Mouse (Mus musculus): Measurements from ENCODE around the gene Stab2. TPM values are rescaled to one million over a fixed set of nuclear protein-coding genes. Genes with fewer than 3 reads are reported as not detected.

The Stab2 gene
- polyA plus RNA-seq, 1 experiment: 20.3 TPM

GRCm38 (mm10) chr10:87018876-87019275 is 11.1 kb upstream of the Stab2 start:
- no peak for DNase-seq
- no peak for TF ChIP-seq POLR2A (IDR thresholded peaks at IDR 0.05; ENCODE audit: low read depth, low read length)
- no peak for TF ChIP-seq CTCF (conservative IDR thresholded peaks at IDR 0.05; ENCODE audit: insufficient read depth, insufficient read length, low read depth, low read length)
- 35% methylated on average over 9 of the region's 9 CpGs for WGBS
- Histone ChIP-seq H3K4me1 (ENCODE audit: control insufficient read depth, insufficient read depth, low read length) (no peaks in the 10 kb centered on the region), H3K4me3 (ENCODE audit: insufficient read depth, low read depth, low read length) (no peak overlapping the region), H3K27me3 (replicated peaks; ENCODE audit: control insufficient read depth, insufficient read depth, low read length) (no peaks in the 10 kb centered on the region), H3K27ac (ENCODE audit: insufficient read depth, low read depth, low read length) (no peak overlapping the region), H3K36me3 (ENCODE audit: control insufficient read depth, insufficient read depth, low read length) (no peaks in the 10 kb centered on the region)

- no peak overlapping the region for H3K27ac ChIP-seq (ENCODE audit: insufficient read depth, low read depth, low read length)
- no peak for DNase-seq
These were observed 8.4 kb upstream of the Stab2 start for GRCm38 (mm10) chr10:87016151-87016692.

GRCm38 (mm10) chr10:87015403-87015802 is 7.6 kb upstream of the Stab2 start:
- TF ChIP-seq POLR2A (IDR thresholded peaks at IDR 0.05; ENCODE audit: low read depth, low read length) (no peak), CTCF (conservative IDR thresholded peaks at IDR 0.05; ENCODE audit: insufficient read depth, insufficient read length, low read depth, low read length) (no peak)
- no peak overlapping the region for H3K27ac ChIP-seq (ENCODE audit: insufficient read depth, low read depth, low read length)
- no peak overlapping the region for H3K4me3 ChIP-seq (ENCODE audit: insufficient read depth, low read depth, low read length)
- WGBS: 26% methylated on average over 5 of the region's 5 CpGs
- H3K4me1 ChIP-seq (ENCODE audit: control insufficient read depth, insufficient read depth, low read length): no peaks in the 10 kb centered on the region
- no peaks in the 10 kb centered on the region for H3K27me3 ChIP-seq (replicated peaks; ENCODE audit: control insufficient read depth, insufficient read depth, low read length)
- peak; percentile 18 for DNase-seq
- H3K36me3 ChIP-seq (ENCODE audit: control insufficient read depth, insufficient read depth, low read length): no peaks in the 10 kb centered on the region

More at GRCm38 (mm10) chr10:87016151-87016692, 8.4 kb upstream of the Stab2 start:
- Histone ChIP-seq H3K36me3 (ENCODE audit: control insufficient read depth, insufficient read depth, low read length) (no peaks in the 10 kb centered on the region), H3K4me3 (ENCODE audit: insufficient read depth, low read depth, low read length) (no peak overlapping the region), H3K27me3 (replicated peaks; ENCODE audit: control insufficient read depth, insufficient read depth, low read length) (no peaks in the 10 kb centered on the region), H3K4me1 (ENCODE audit: control insufficient read depth, insufficient read depth, low read length) (no peaks in the 10 kb centered on the region)
- WGBS: 48% methylated on average over 9 of the region's 9 CpGs
- TF ChIP-seq POLR2A (IDR thresholded peaks at IDR 0.05; ENCODE audit: low read depth, low read length) (no peak), CTCF (conservative IDR thresholded peaks at IDR 0.05; ENCODE audit: insufficient read depth, insufficient read length, low read depth, low read length) (no peak)

GRCm38 (mm10) chr10:87014391-87014965 is 6.7 kb upstream of the Stab2 start:
- TF ChIP-seq POLR2A (IDR thresholded peaks at IDR 0.05; ENCODE audit: low read depth, low read length) (no peak), CTCF (conservative IDR thresholded peaks at IDR 0.05; ENCODE audit: insufficient read depth, insufficient read length, low read depth, low read length) (no peak)
- Histone ChIP-seq H3K27me3 (replicated peaks; ENCODE audit: control insufficient read depth, insufficient read depth, low read length) (no peaks in the 10 kb centered on the region), H3K36me3 (ENCODE audit: control insufficient read depth, insufficient read depth, low read length) (no peaks in the 10 kb centered on the region), H3K4me3 (ENCODE audit: insufficient read depth, low read depth, low read length) (no peak overlapping the region), H3K4me1 (ENCODE audit: control insufficient read depth, insufficient read depth, low read length) (no peaks in the 10 kb centered on the region), H3K27ac (ENCODE audit: insufficient read depth, low read depth, low read length) (no peak overlapping the region)
- DNase-seq: peak; percentile 2
- 57% methylated on average over 7 of the region's 7 CpGs for WGBS

GRCm38 (mm10) chr10:87012087-87012486 is 4.3 kb upstream of the Stab2 start:
- Histone ChIP-seq H3K4me1 (ENCODE audit: control insufficient read depth, insufficient read depth, low read length) (no peaks in the 10 kb centered on the region), H3K36me3 (ENCODE audit: control insufficient read depth, insufficient read depth, low read length) (no peaks in the 10 kb centered on the region), H3K4me3 (ENCODE audit: insufficient read depth, low read depth, low read length) (no peak overlapping the region), H3K27me3 (replicated peaks; ENCODE audit: control insufficient read depth, insufficient read depth, low read length) (no peaks in the 10 kb centered on the region), H3K27ac (ENCODE audit: insufficient read depth, low read depth, low read length) (no peak overlapping the region)
- no peak for DNase-seq
- TF ChIP-seq POLR2A (IDR thresholded peaks at IDR 0.05; ENCODE audit: low read depth, low read length) (no peak), CTCF (conservative IDR thresholded peaks at IDR 0.05; ENCODE audit: insufficient read depth, insufficient read length, low read depth, low read length) (no peak)
- WGBS: 88% methylated on average over 7 of the region's 7 CpGs

- TF ChIP-seq POLR2A (IDR thresholded peaks at IDR 0.05; ENCODE audit: low read depth, low read length): no peak
- no peak for TF ChIP-seq CTCF (conservative IDR thresholded peaks at IDR 0.05; ENCODE audit: insufficient read depth, insufficient read length, low read depth, low read length)
- WGBS: 79% methylated on average over 3 of the region's 3 CpGs
These were observed 332 bp upstream of the Stab2 start for GRCm38 (mm10) chr10:87008215-87008499.

GRCm38 (mm10) chr10:86992238-86992976 is 15.4 kb downstream of the Stab2 start:
- Histone ChIP-seq H3K27me3 (replicated peaks; ENCODE audit: control insufficient read depth, insufficient read depth, low read length) (no peaks in the 10 kb centered on the region), H3K4me3 (ENCODE audit: insufficient read depth, low read depth, low read length) (no peak overlapping the region), H3K27ac (ENCODE audit: insufficient read depth, low read depth, low read length) (no peak overlapping the region; the same call in 1 of the 2 replicates), H3K4me1 (ENCODE audit: control insufficient read depth, insufficient read depth, low read length) (no peaks in the 10 kb centered on the region), H3K36me3 (ENCODE audit: control insufficient read depth, insufficient read depth, low read length) (no peaks in the 10 kb centered on the region)
- DNase-seq: peak; percentile 39
- no peak for TF ChIP-seq POLR2A (IDR thresholded peaks at IDR 0.05; ENCODE audit: low read depth, low read length)
- TF ChIP-seq CTCF (conservative IDR thresholded peaks at IDR 0.05; ENCODE audit: insufficient read depth, insufficient read length, low read depth, low read length): no peak
- 44% methylated on average over 14 of the region's 14 CpGs for WGBS

More at GRCm38 (mm10) chr10:87008215-87008499, 332 bp upstream of the Stab2 start:
- no peaks in the 10 kb centered on the region for H3K36me3 ChIP-seq (ENCODE audit: control insufficient read depth, insufficient read depth, low read length)
- no peaks in the 10 kb centered on the region for H3K27me3 ChIP-seq (replicated peaks; ENCODE audit: control insufficient read depth, insufficient read depth, low read length)
- no peaks in the 10 kb centered on the region for H3K4me1 ChIP-seq (ENCODE audit: control insufficient read depth, insufficient read depth, low read length)
- DNase-seq: no peak
- H3K27ac ChIP-seq (ENCODE audit: insufficient read depth, low read depth, low read length): no peak overlapping the region
- H3K4me3 ChIP-seq (ENCODE audit: insufficient read depth, low read depth, low read length): no peak overlapping the region
